Mouse (Mus musculus) cerebellum, adult (tissue): ENCODE measurements around the gene Rara.
"Not testable (repeated sequence)": the region's sequence is repeated elsewhere in the genome, so short reads cannot be mapped to it uniquely, and the experiment has no call there.

Experiments used
- ATAC-seq: cut with Nextera tagmentation; 2 replicates; pipeline ENCODE4 v1.9.2; 2017; ENCODE audit warnings: mild to moderate bottlenecking, moderate library complexity, mixed read lengths; ENCODE audit not compliant: insufficient number of reproducible peaks, low FRiP score, low TSS enrichment

Gene Rara

DNA sequence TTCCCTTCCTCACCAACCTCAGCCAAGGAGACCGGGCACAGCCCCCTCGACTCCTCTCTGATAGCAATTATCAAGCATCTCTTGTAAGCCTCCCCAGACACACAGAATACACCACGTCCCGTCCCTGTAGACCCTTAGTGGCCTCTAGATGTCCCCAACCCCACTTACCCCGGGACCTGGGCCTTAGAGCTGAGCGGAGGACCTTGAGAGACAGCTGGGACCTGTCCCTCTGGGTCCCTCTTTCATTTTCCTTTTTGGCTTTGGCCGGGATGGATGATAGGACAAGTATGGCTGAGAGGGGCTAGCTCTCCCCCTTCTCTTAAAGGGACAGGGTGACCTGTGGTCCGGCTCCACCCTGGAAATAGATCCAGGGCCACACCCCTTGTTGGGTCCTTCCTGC is 55.9 kb downstream of the Rara start:
- ATAC-seq: no peak

DNA sequence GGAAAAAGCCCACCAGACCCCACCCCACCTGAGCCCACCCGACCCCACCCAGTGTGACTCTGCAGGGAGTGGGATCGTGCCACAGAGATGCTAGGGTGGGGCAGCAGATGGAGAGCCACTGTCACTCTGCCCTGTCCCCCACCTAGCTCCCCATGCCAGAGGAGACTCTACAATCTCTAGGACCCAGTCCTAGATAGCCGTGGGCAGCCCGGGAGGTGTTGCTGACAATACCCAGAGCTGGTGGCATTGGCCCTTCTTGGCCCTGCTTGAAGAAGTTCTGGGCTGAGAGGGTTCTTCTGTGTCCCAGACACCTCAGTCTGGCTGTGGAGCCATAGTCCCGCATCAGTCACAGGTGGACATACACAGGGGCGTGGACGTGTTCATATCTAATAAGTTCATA is 57.9 kb downstream of the Rara start:
- no peak for ATAC-seq

DNA sequence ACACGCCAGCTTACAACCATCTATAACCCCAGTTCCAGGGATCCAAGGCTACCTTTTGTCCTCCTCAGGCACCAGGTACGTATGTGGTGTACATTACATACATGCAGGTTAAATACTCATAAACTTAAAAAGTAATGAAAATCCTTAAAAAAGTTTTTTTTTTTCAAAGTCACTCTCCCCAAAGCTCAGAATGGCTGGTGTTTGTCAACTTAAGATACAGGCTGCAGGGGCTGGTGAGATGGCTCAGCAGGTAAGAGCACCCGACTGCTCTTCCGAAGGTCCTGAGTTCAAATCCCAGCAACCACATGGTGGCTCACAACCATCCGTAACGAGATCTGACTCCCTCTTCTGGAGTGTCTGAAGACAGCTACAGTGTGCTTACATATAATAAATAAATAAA is 60.6 kb downstream of the Rara start:
- ATAC-seq: not testable (repeated sequence)

DNA sequence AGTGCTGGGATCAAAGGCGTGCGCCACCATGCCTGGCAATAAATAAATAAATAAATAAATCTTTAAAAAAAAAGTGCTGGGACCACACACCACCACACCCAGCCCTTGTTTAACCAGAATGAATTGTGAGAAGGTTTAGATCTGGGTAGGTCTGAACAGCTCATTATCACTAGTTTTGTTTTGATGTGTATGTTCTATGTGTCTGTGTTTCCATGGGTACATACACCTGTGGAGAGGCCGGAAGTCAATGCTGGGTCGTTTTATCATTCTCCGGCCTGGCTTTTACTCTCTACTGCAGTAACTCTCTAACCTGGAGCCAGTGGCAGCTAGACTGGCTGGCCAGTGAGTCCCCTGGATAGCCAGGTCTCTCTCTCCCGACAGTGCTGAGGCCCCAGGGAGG is 63.2 kb downstream of the Rara start:
- no peak for ATAC-seq

DNA sequence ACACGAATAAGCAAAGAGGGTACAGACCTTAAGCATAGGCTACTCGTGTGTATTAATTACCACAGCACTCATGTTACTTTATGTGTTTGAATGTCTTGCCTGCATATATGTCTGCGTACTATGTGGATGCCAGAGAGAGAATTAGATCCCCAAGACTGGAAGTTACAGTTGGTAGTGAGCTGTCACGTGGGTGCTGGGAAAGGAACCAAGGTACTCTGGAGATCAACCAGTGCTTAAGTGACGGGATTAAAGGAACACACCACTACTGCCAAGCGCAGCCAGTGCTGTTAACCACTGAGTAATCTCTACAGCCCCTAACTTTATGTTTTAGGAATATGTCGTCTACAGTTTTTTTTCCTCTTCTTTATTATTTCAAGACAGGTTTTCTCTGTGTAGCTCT is 68.4 kb downstream of the Rara start:
- no peak for ATAC-seq

DNA sequence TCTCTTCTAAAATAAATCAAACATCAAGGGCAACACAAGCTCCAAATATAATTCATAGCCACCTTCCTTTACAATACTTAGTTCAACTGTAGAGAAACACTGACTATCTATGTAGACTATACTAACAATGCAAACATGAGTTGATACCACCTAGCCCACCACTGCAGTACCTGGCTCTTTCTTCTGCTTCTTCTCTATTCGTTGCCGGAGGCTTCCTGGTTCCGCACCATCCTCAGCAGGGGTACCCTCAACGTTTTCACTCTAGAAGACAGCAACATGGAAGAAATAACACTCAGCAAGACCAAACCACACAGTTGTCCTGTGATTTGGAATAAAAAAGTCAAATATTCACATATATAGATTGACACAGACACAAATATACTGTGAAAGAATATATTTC is 70.0 kb downstream of the Rara start:
- no peak for ATAC-seq

DNA sequence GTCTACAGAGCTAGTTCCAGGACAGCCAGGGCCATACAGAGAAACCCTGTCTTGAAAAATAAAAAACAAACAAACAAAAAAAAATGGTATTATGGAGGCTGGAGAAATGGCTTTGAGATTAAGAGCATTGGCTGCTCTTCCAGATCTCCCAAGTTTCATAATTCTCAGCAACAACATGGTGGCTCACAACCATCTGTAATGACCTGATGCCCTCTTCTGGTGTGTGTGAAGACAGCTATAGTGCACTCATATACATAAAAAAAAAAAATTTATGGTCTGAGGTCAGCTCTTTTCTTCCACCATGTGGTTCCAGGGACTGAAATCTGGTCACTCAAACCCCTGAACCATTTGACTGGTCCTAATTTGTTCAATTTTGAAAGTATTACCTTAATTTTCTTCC is 71.2 kb downstream of the Rara start:
- no peak for ATAC-seq

DNA sequence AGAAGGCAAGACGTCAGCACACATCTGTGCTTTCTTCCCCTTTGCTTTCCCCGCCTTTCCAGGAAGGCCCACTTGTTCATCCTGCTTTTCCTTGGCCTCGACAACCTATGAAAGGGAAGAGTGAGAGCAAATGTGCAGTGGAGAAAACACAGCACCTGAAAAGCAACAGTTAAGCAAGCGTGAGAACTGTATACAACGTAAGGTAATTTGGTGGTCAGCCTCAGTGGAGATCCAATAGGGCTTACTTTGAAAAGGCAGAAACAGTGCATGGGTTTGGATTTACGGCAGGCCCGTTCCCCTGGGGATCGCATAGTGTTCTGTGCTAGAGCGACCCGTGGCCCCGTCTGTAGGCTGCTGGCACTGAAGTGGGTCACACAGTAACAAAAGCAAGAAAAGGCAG is 71.6 kb downstream of the Rara start:
- ATAC-seq: no peak

DNA sequence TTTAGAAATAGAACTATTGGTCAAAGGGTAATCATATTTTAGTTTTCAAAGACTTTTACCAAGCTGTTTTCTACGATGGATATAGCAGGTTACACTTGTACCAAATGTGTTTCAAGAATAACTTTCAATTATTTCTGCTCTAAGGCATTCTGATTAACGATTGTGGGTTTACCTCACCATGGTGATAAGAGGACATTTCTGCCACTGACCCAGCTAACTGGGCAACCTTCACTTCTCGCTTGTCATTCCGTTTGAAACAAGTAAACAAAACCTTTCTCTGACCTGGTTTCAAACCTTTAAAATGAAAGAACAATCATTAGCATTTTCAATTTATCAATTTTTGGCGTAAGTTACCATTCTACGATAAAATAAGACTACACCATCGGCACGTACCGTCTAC is 79.2 kb downstream of the Rara start:
- no peak for ATAC-seq

DNA sequence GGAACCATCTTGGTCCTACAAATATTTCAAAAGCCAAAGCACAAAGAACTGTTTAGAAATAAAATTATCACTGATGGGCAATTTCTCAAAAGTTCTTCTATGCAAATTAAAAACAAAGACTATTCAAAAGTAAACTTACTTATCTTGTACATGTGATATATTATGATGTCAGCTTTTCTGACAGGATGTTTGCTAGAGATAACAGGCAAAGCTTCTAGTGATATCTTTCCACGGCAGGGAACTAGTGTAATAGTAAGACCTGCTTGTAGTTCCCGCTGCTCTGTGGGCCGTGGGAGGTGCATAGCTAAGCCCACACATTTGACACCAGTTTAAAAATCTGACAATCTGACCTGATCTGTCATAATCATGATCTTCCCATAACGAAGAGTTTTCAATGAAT is 82.5 kb downstream of the Rara start:
- no peak for ATAC-seq

DNA sequence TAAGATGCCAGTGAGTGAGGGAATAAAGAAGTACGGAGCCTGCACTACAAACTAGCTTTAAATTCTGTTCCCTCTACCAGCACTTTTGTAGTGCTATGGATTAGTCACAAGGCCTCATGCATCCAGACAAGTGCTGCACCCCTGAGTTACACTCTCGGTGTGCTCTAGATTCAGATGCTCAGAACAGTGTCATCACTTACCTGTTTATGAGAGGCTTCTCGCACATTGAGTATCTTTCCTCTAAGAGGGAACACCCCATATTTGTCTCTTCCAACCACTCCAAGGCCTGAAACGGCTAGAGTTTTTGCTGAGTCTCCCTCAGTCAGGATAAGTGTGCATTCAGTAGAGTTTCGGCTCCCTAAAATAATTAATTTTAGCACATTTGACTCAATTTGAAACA is 83.1 kb downstream of the Rara start:
- ATAC-seq: no peak

DNA sequence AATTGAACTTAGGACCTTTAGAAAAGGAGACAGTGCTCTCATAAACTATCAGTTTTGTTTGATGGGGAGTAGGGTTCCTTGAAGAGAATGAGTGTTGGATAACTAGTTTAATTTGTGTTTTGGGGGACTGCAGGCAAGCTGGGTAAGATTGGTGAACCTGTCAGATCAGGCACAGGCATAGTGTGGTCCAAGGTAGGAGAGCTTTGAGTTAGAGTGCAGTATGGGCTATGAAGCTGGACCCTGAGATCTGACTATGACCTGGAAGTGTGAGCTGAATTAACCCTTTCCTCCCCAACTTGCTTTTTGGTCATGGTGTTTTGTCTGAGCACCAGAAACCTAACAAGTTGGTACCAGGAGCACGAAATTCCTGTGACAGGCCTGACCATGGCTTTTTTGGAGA is 86.2 kb downstream of the Rara start:
- ATAC-seq: no peak

DNA sequence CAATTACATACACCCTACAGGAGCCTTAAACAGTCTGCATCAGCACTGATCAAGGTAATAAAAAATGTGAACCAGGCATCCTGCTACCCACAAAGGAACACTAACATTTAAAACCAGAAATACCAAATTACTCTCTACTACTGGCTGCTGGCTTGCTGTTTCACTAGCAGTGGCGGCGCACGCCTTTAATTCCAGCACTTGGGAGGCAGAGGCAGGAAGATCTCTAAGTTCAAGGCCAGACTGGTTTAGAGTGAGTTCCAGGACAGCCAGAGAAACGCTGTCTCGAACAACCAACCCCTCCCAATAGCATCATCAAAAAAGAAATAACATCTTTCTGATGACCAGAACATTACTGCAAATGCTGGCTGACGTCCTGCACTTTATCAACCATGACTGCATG is 92.2 kb downstream of the Rara start:
- ATAC-seq: no peak

DNA sequence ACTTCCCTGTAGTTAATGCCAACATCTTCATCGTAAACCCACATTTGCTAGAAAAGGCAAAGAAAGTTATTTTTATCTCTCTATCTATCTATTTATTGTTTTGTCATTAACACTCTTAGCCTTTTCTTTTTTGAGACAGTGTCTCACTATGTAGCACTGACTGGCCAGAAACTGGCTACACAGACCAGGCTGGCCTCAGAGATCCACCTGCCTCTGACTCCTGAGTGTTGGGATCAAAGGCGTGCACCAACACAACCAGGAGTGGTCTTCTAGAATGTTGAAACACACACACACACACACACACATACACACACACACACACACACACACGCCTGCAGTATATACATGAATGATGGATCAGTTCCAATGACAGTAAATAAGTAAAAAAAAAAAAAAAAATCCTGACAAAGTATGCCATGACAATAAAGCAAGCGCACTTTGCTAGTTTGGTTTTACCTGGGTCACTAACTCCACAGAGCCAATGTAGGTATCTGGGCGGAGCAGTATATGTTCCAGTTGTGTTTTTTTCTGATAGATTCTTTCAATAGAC is 94.8 kb downstream of the Rara start:
- no peak for ATAC-seq

DNA sequence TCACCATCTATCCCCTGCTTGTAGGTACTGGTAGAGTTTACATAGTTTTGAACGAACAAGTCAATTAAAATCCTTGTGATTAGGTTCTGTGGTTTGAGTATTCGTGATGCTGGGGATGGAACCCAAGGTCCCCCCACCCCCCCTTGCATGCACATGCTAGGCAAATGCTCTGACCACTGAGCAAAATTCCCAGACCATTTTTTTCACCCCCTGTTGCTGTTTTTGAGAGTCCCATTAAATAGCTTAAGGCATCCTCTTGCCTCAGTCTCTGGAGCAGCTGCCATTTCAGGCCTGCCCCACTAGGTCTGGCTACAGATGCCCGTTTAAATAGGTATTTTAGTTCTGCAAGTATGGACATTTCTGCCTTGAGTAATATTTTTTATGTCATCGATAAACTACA is 95.5 kb downstream of the Rara start:
- no peak for ATAC-seq

DNA sequence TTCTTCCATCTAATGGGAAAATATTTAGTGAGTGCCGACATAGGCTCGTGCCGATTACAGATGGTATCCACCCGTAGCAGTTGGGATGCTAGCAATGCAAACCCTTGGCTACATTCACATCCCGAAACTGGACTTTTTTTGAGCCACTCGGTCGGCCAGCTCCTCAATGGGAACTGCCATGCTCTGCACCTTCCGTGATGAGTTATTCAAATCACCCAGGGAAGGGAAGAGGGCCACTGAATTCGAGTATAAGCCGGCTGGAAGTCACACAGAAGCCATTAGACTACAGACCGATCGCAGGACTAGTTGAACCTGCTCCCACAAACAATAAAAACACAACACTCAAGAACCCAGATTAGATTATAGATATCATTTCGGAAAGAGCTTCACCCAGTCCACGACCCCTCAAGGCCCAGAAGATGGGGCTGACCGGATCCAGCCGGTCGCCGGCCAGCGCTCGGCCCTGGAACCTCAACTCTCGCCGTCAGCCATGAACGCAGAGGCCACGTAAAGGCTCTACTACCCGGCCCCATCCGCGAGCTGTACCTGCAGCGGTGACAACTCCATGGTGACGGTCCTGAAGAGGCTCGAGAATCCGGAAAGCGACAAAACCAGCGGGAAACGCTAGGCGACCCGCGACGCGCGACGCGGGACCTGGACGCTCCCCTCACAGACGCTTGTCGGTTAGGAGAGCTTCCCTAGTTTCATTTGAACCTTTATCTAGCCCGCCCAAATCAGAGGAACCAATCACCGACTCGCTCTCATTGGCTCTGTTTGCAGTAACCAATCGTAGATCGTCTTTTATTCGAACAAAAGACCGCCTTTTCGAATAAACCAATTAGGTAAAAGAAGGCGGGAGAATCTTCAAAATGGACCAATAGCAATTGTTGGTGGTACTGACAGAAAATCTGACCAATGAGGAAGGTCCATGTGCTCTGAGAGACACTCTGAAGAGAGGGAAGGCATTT is 96.2 kb downstream of the Rara start, which contains the start of gene Top2a:
Top2a (minus strand) TSS at position 690 of the 968 bp plus-strand sequence.
- peak; percentile 100 for ATAC-seq
